ENCODE assay signal across 8 mouse cellular contexts in the genomic region with DNA sequence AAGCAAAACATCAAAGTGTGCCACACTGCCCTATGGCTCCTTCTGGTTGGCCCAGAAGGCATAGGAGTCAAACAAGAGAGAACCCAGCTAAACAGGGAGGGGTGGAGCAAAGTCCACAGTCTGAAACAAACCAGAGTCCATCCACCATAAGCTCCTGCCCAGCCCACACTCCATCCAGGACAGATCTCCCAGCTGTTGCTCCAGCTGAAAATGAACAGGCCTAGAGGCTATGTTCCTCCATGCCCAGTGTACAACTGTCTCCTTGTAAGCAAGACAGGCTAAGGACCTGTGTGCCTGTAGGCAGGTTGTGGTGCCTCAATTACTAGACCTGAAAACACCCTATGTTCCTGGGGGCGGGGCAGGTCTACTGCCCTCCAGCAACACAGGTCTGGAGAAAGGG. TPM values are rescaled to one million over a fixed set of nuclear protein-coding genes. Genes with fewer than 3 reads are reported as not detected.
DNase-seq lines count a peak whose midpoint lies in the region; ATAC-seq and TF ChIP-seq lines count a peak whose summit lies in the region.

No protein-coding gene starts in this region.

- H3K36me3 ChIP-seq in lung, embryonic 15.5 days, result no peaks in the 10 kb centered on the region
- H3K36me3 ChIP-seq in hindbrain, embryonic 14.5 days (replicated peaks; ENCODE audit: control insufficient read depth, insufficient read depth), result no peaks in the 10 kb centered on the region
- H3K36me3 ChIP-seq in limb, embryonic 14.5 days (ENCODE audit: control insufficient read depth, insufficient read depth, low read length), result no peaks in the 10 kb centered on the region
- H3K36me3 ChIP-seq in stomach, embryonic 15.5 days, result no peaks in the 10 kb centered on the region

- 79% methylated on average over 1 of the region's 1 CpGs for WGBS in lung, embryonic 15.5 days
- 89% methylated on average over 1 of the region's 1 CpGs for WGBS in hindbrain, embryonic 14.5 days
- WGBS in limb, embryonic 14.5 days, result 69% methylated on average over 1 of the region's 1 CpGs
- WGBS in stomach, embryonic 15.5 days, result 71% methylated on average over 1 of the region's 1 CpGs

- H3K9ac ChIP-seq in lung, embryonic 15.5 days, result peak overlapping the region; percentile 83; the same call in 1 of the 2 replicates
- peak overlapping the region; percentile 86; the same call in 1 of the 2 replicates for H3K9ac ChIP-seq in hindbrain, embryonic 14.5 days
- H3K9ac ChIP-seq in limb, embryonic 14.5 days (ENCODE audit: low read depth, low read length, severe bottlenecking), result no peak overlapping the region
- H3K9ac ChIP-seq in stomach, embryonic 15.5 days, result peak overlapping the region; percentile 60; the same call in 1 of the 2 replicates

- H3K4me3 ChIP-seq in lung, embryonic 15.5 days, result peak overlapping the region; percentile 86
- peak overlapping the region; percentile 55; the same call in 1 of the 2 replicates for H3K4me3 ChIP-seq in hindbrain, embryonic 14.5 days (replicated peaks; ENCODE audit: low read length)
- H3K4me3 ChIP-seq in limb, embryonic 14.5 days (replicated peaks; ENCODE audit: low read length), result peak overlapping the region; percentile 81; the same call in 1 of the 2 replicates
- peak overlapping the region; percentile 88 for H3K4me3 ChIP-seq in stomach, embryonic 15.5 days (replicated peaks)

- no peaks in the 10 kb centered on the region for H3K27me3 ChIP-seq in lung, embryonic 15.5 days
- H3K27me3 ChIP-seq in hindbrain, embryonic 14.5 days (ENCODE audit: control insufficient read depth, insufficient read depth, low read length), result no peaks in the 10 kb centered on the region
- no peaks in the 10 kb centered on the region for H3K27me3 ChIP-seq in limb, embryonic 14.5 days (ENCODE audit: control insufficient read depth, insufficient read depth, low read length)
- no peaks in the 10 kb centered on the region for H3K27me3 ChIP-seq in stomach, embryonic 15.5 days (replicated peaks)

- TF ChIP-seq POLR2A in limb, embryonic 14.5 days (IDR thresholded peaks at IDR 0.05; ENCODE audit: borderline replicate concordance, extremely low read depth, insufficient read depth, insufficient read length), result no peak

- no peaks in the 10 kb centered on the region for H3K9me3 ChIP-seq in lung, embryonic 15.5 days
- H3K9me3 ChIP-seq in hindbrain, embryonic 14.5 days (ENCODE audit: control insufficient read depth, low read length), result no peaks in the 10 kb centered on the region
- H3K9me3 ChIP-seq in limb, embryonic 14.5 days (ENCODE audit: control insufficient read depth, low read length), result no peaks in the 10 kb centered on the region
- H3K9me3 ChIP-seq in stomach, embryonic 15.5 days, result no peaks in the 10 kb centered on the region

- no peak overlapping the region for H3K27ac ChIP-seq in lung, embryonic 15.5 days
- no peak overlapping the region for H3K27ac ChIP-seq in hindbrain, embryonic 14.5 days
- peak overlapping the region; percentile 93 for H3K27ac ChIP-seq in limb, embryonic 14.5 days (replicated peaks; ENCODE audit: low read depth, low read length)
- peak overlapping the region; percentile 96 for H3K27ac ChIP-seq in stomach, embryonic 15.5 days

- no peak for ATAC-seq in lung, embryonic 15.5 days (ENCODE audit: borderline replicate concordance, extremely low read depth, low FRiP score, low TSS enrichment)
- ATAC-seq in hindbrain, embryonic 14.5 days (ENCODE audit: low FRiP score), result no peak
- ATAC-seq in limb, embryonic 14.5 days (ENCODE audit: low FRiP score, low read depth), result no peak
- ATAC-seq in stomach, embryonic 15.5 days (ENCODE audit: insufficient read depth, low FRiP score, low read depth), result 0 out of 2 replicates have a peak, but pooled peaks have one; percentile 9

- no peak for DNase-seq in lung, postnatal 36 days
- DNase-seq in hindbrain, embryonic 14.5 days (ENCODE audit: low spot score), result no peak
- DNase-seq in limb, embryonic 14.5 days (ENCODE audit: low spot score), result no peak
- no peak for DNase-seq in frontal cortex, postnatal 14 days (ENCODE audit: low spot score in 2 of 2)
- no peak for DNase-seq in adipocyte (ENCODE audit: low spot score)
- DNase-seq in urinary bladder, postnatal 36 days (ENCODE audit: low spot score in 2 of 2), result no peak

- H3K4me1 ChIP-seq in lung, embryonic 15.5 days, result peaks cover 44% of the 10 kb centered on the region
- peaks cover 18% of the 10 kb centered on the region; the same call in 1 of the 2 replicates for H3K4me1 ChIP-seq in hindbrain, embryonic 14.5 days (replicated peaks; ENCODE audit: control insufficient read depth, insufficient read depth, low read length)
- H3K4me1 ChIP-seq in limb, embryonic 14.5 days (ENCODE audit: control insufficient read depth, insufficient read depth, low read length), result peaks cover 40% of the 10 kb centered on the region
- H3K4me1 ChIP-seq in stomach, embryonic 15.5 days, result peaks cover 56% of the 10 kb centered on the region

- peak overlapping the region; percentile 88 for H3K4me2 ChIP-seq in lung, embryonic 15.5 days
- peak overlapping the region; percentile 82 for H3K4me2 ChIP-seq in hindbrain, embryonic 14.5 days (replicated peaks)
- H3K4me2 ChIP-seq in limb, embryonic 14.5 days (replicated peaks; ENCODE audit: low read depth, low read length, severe bottlenecking), result peak overlapping the region; percentile 78
- peak overlapping the region; percentile 93 for H3K4me2 ChIP-seq in stomach, embryonic 15.5 days

RNA-seq across cellular contexts. Expression of a gene that starts 2.6 kb away (rescaled TPM):
- 18.4 and 19.6 TPM in 2 replicates for polyA plus RNA-seq in lung, embryonic 15.5 days (2015; fragmentation: Nextera tagmentation; extraction: Ambion mirVana)
- 8.2 and 8.8 TPM in 2 replicates for polyA plus RNA-seq in hindbrain, embryonic 14.5 days (2014; fragmentation: Nextera tagmentation; extraction: Ambion mirVana)
- polyA plus RNA-seq in limb, embryonic 14.5 days (2012; rRNA removed), result 29.9 and 31.5 TPM in 2 replicates
- 19.6 and 22.8 TPM in 2 replicates for polyA plus RNA-seq in limb, embryonic 14.5 days (2014; fragmentation: Nextera tagmentation; extraction: Ambion mirVana)
- 20.3 and 22.4 TPM in 2 replicates for polyA plus RNA-seq in stomach, embryonic 15.5 days (2015; fragmentation: Nextera tagmentation; extraction: Ambion mirVana)

RNA-seq across cellular contexts. Expression of a gene that starts 15.5 kb away (rescaled TPM):
- 19.5 and 22.1 TPM in 2 replicates for polyA plus RNA-seq in lung, embryonic 15.5 days (2015; fragmentation: Nextera tagmentation; extraction: Ambion mirVana)
- polyA plus RNA-seq in hindbrain, embryonic 14.5 days (2014; fragmentation: Nextera tagmentation; extraction: Ambion mirVana), result 28.0 and 31.2 TPM in 2 replicates
- 40.7 and 44.2 TPM in 2 replicates for polyA plus RNA-seq in limb, embryonic 14.5 days (2012; rRNA removed)
- polyA plus RNA-seq in limb, embryonic 14.5 days (2014; fragmentation: Nextera tagmentation; extraction: Ambion mirVana), result 47.3 and 53.7 TPM in 2 replicates
- 9.3 and 13.7 TPM in 2 replicates for polyA plus RNA-seq in stomach, embryonic 15.5 days (2015; fragmentation: Nextera tagmentation; extraction: Ambion mirVana)

RNA-seq across cellular contexts. Expression of a gene that starts 37.4 kb away (rescaled TPM):
- polyA plus RNA-seq in lung, embryonic 15.5 days (2015; fragmentation: Nextera tagmentation; extraction: Ambion mirVana), result 18.5 and 24.0 TPM in 2 replicates
- polyA plus RNA-seq in hindbrain, embryonic 14.5 days (2014; fragmentation: Nextera tagmentation; extraction: Ambion mirVana), result 18.1 and 19.0 TPM in 2 replicates
- polyA plus RNA-seq in limb, embryonic 14.5 days (2012; rRNA removed), result 83.8 and 110 TPM in 2 replicates
- polyA plus RNA-seq in limb, embryonic 14.5 days (2014; fragmentation: Nextera tagmentation; extraction: Ambion mirVana), result 45.9 and 53.3 TPM in 2 replicates
- 27.9 and 30.6 TPM in 2 replicates for polyA plus RNA-seq in stomach, embryonic 15.5 days (2015; fragmentation: Nextera tagmentation; extraction: Ambion mirVana)

Comparison
In these comparisons a context has a peak if more than half of its experiments do, and no peak if none do; other contexts are left out.
1. H3K27ac ChIP-seq: peak in limb, embryonic 14.5 days (single experiment) and stomach, embryonic 15.5 days (single experiment); none in lung, embryonic 15.5 days (single experiment) and hindbrain, embryonic 14.5 days (single experiment).
2. Peak in every context shown above with its lines, with median percentiles within 50 percentile points of each other: H3K4me2 ChIP-seq and H3K4me3 ChIP-seq.